Mouse (Mus musculus) midbrain, postnatal 0 days (tissue): Measurements from ENCODE around the gene Rpn2. TPM values are rescaled to one million over a fixed set of nuclear protein-coding genes. Genes with fewer than 3 reads are reported as not detected.

Experiments used
- ATAC-seq: fragments of 200-750 bp; cut with Nextera tagmentation; 2 replicates; pipeline ENCODE4 v1.8.0; 2017; ENCODE audit warnings: moderate number of reproducible peaks, mild to moderate bottlenecking, moderate TSS enrichment, moderate library complexity; ENCODE audit not compliant: low FRiP score
- DNase-seq: peaks from one replicate; pipeline ENCODE4 v3.0.0-alpha.2; 2015; ENCODE audit warnings: low spot score
- H3K27ac ChIP-seq: fragments of 300-500 bp; sonication (generic); 2 replicates; pipeline ENCODE4 v1.5.1; 2014; ENCODE audit warnings: low read depth, mild to moderate bottlenecking, low read length, mixed read lengths
- H3K27me3 ChIP-seq: fragments of 300-500 bp; sonication (generic); 2 replicates; pipeline ENCODE4 v1.6.1; 2014; ENCODE audit warnings: low read length, control low read depth, mixed read lengths; ENCODE audit not compliant: insufficient read depth
- H3K36me3 ChIP-seq: fragments of 300-500 bp; sonication (generic); 2 replicates; pipeline ENCODE4 v1.6.1; 2014; ENCODE audit warnings: low read length, control low read depth, mixed read lengths; ENCODE audit not compliant: insufficient read depth
- H3K4me1 ChIP-seq: fragments of 300-500 bp; sonication (generic); 2 replicates; pipeline ENCODE4 v1.6.1; 2014; ENCODE audit warnings: mild to moderate bottlenecking, control low read depth, antibody characterized with exemption, low read length, mixed read lengths; ENCODE audit not compliant: insufficient read depth
- H3K4me2 ChIP-seq: fragments of 300-500 bp; sonication (generic); 2 replicates; pipeline ENCODE4 v1.6.1; 2014; ENCODE audit warnings: low read depth, mild to moderate bottlenecking, low read length, mixed read lengths; ENCODE audit not compliant: poor library complexity, severe bottlenecking
- H3K4me3 ChIP-seq: fragments of 300-500 bp; sonication (generic); 2 replicates; pipeline ENCODE4 v1.5.1; 2014; ENCODE audit warnings: low read depth, mild to moderate bottlenecking, low read length, moderate library complexity
- H3K9ac ChIP-seq: fragments of 300-500 bp; sonication (generic); replicated peaks from 2 replicates; pipeline ENCODE4 v1.6.1; 2014; ENCODE audit warnings: mild to moderate bottlenecking, low read length, moderate library complexity, mixed read lengths; ENCODE audit not compliant: poor library complexity, severe bottlenecking
- H3K9me3 ChIP-seq: fragments of 300-500 bp; sonication (generic); 2 replicates; pipeline ENCODE4 v1.6.1; 2016; ENCODE audit warnings: low read length, control low read depth
- CTCF ChIP-seq: IDR thresholded peaks from 2 replicates; pipeline ENCODE4 v1.5.1; 2016; ENCODE audit warnings: antibody characterized with exemption, mild to moderate bottlenecking
- WGBS: fragments of 180-500 bp; shearing (Covaris S2); extraction: QIAGEN DNeasy Blood & Tissue Kit; methylation state at CpG from one replicate; pipeline ENCODE4 v1.1.7; 2014; 5-methylcytosine and 5-hydroxymethylcytosine counted together
- polyA plus RNA-seq: library from polyadenylated mRNA; unstranded; fragments of >200 nt; fragmentation: Nextera tagmentation; extraction: Ambion mirVana; gene quantifications from 2 replicates; pipeline ENCODE4 v1.2.1, GENCODE M21; 2015
- total RNA-seq: library from RNA; depleted of rRNA; stranded (reverse); fragments of >200 nt; gene quantifications from 2 replicates; pipeline ENCODE4 v1.2.3, GENCODE M21; 2014

Rpn2 gene
- total and polyA plus RNA-seq, 2 experiments from 2014 or later = 193 to 233 TPM

DNA sequence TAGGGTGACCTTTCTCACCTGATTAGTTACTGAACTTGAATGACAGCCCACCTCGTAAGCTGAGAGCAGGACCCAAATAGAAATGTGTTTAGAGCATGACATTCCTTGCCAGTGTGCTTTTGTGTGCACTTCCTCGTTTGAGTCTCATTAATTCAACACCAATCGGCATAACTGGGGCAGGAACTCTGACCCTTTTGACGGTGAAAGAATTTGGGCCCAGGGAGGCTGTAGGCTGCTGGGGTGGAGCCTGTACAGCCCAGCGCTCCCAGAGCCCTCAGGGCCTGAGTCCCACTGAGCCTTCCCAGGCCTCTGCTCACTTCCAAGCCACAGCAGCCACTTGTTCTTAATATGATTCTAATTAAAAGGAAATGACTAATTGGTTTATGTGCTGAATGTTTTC, 42.1 kb downstream of the Rpn2 start:
- no peak for TF ChIP-seq CTCF
- H3K36me3 ChIP-seq = peaks cover 57% of the 10 kb centered on the region
- H3K4me1 ChIP-seq = no peaks in the 10 kb centered on the region
- H3K9ac ChIP-seq = no peak overlapping the region
- DNase-seq (no peak), ATAC-seq (no peak)
- 35% methylated on average over 5 of the region's 5 CpGs for WGBS
- no peak overlapping the region for H3K4me2 ChIP-seq
- no peak overlapping the region for H3K27ac ChIP-seq
- no peak overlapping the region for H3K4me3 ChIP-seq
- no peaks in the 10 kb centered on the region for H3K27me3 ChIP-seq
- no peaks in the 10 kb centered on the region for H3K9me3 ChIP-seq

DNA sequence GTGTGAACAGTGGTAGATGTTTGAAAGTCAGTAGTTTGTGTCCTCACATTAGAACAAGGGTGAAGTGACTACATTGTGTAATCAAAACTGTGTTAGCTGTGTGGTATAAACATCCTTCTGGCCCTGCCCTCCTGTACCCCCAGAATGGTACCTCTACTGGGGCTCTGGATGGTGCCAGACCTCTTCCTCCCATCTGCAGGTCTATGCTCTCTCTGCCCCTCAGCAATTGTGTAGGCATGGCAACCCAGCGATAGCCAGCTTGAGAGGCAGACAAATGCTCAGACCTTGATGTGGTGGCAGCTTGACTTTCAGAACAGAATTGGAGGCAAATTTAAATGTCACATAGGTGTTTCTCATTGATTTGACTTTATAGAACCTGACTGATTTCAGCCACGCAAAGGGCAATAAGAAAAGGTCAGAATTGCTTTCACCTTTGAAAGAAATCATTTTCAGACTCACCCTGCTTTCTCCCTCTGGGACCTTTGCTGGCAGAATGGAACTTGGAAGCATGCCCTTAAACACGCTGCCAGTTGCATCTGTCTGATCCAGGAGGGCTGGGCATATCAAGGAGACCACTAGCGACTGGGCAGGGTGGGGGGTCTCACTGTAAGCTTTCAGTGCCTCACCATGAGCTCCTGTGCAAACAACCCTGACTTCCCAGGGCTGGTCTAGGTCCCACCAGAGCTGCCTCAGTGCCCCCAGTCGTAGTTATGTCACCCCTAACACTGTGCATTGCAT, 43.4 kb downstream of the Rpn2 start:
- peaks cover 53% of the 10 kb centered on the region for H3K36me3 ChIP-seq
- 0 out of 2 replicates have a peak overlapping the region, but pooled peaks have one; percentile 0 for H3K9ac ChIP-seq
- H3K4me2 ChIP-seq = no peak overlapping the region
- H3K4me3 ChIP-seq = no peak overlapping the region
- H3K27ac ChIP-seq = peak overlapping the region; percentile 9; the same call in 1 of the 2 replicates
- peak; percentile 42 for DNase-seq
- no peaks in the 10 kb centered on the region for H3K4me1 ChIP-seq
- H3K9me3 ChIP-seq = no peaks in the 10 kb centered on the region
- no peak for ATAC-seq
- no peaks in the 10 kb centered on the region for H3K27me3 ChIP-seq
- WGBS = 66% methylated on average over 5 of the region's 5 CpGs
- TF ChIP-seq CTCF = no peak

- no peaks in the 10 kb centered on the region for H3K27me3 ChIP-seq
- 0 out of 2 replicates have a peak, but pooled peaks cover 2% of the 10 kb centered on the region for H3K4me1 ChIP-seq
- no peaks in the 10 kb centered on the region for H3K9me3 ChIP-seq
- WGBS = 87% methylated on average over 2 of the region's 2 CpGs
- H3K4me3 ChIP-seq = no peak overlapping the region
- DNase-seq (no peak), ATAC-seq (no peak)
- peaks cover 41% of the 10 kb centered on the region for H3K36me3 ChIP-seq
- no peak overlapping the region for H3K4me2 ChIP-seq
- H3K9ac ChIP-seq = no peak overlapping the region
- H3K27ac ChIP-seq = no peak overlapping the region
- no peak for TF ChIP-seq CTCF
Observed at GRCm38 (mm10) chr2:157325238-157325637, 46.4 kb downstream of the Rpn2 start.

- DNase-seq (no peak), ATAC-seq (peak; percentile 32; the same call in 1 of the 2 replicates)
- Histone ChIP-seq H3K4me2 (no peak overlapping the region; the same call in 1 of the 2 replicates), H3K9ac (no peak overlapping the region), H3K27me3 (no peaks in the 10 kb centered on the region), H3K4me3 (no peak overlapping the region), H3K36me3 (peaks cover 27% of the 10 kb centered on the region), H3K9me3 (no peaks in the 10 kb centered on the region), H3K27ac (no peak overlapping the region), H3K4me1 (0 out of 2 replicates have a peak, but pooled peaks cover 2% of the 10 kb centered on the region)
- no peak for TF ChIP-seq CTCF
- 23% methylated on average over 5 of the region's 5 CpGs for WGBS
Observed at GRCm38 (mm10) chr2:157328106-157328505, 49.3 kb downstream of the Rpn2 start.

DNA sequence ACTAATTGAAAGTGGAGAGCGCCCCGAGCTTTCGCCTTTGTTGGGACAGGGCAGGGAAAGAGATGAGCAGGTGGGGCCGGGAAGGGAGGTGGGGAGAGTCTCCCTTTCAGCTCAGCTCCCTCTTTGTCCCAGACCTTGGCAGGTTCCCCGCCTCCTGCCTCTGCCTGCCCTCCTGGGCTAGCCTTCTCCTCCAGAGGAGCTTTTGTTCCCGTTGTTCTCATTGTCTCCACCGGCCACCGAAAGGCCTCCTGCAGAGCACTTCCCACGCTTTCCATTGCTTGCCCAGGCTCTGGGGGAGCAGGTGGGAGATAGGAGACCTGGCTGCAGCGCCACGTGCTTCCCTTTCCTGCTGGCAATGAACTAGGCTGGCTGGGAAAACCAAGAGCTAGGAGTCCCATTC, 49.8 kb downstream of the Rpn2 start:
- Histone ChIP-seq H3K36me3 (peaks cover 22% of the 10 kb centered on the region), H3K4me1 (0 out of 2 replicates have a peak, but pooled peaks cover 2% of the 10 kb centered on the region), H3K9ac (no peak overlapping the region), H3K27ac (no peak overlapping the region), H3K9me3 (no peaks in the 10 kb centered on the region), H3K4me3 (no peak overlapping the region), H3K4me2 (peak overlapping the region; percentile 15; the same call in 1 of the 2 replicates), H3K27me3 (no peaks in the 10 kb centered on the region)
- ATAC-seq (no peak), DNase-seq (peak; percentile 37)
- WGBS = 16% methylated on average over 11 of the region's 11 CpGs
- no peak for TF ChIP-seq CTCF

- Histone ChIP-seq H3K36me3 (peaks cover 2% of the 10 kb centered on the region; the same call in 1 of the 2 replicates), H3K27me3 (no peaks in the 10 kb centered on the region), H3K9ac (no peak overlapping the region; the same call in 1 of the 2 replicates), H3K4me3 (no peak overlapping the region), H3K27ac (no peak overlapping the region), H3K4me1 (0 out of 2 replicates have a peak, but pooled peaks cover 2% of the 10 kb centered on the region), H3K9me3 (no peaks in the 10 kb centered on the region), H3K4me2 (no peak overlapping the region)
- ATAC-seq (no peak), DNase-seq (peak; percentile 36)
- no peak for TF ChIP-seq CTCF
- 43% methylated on average over 5 of the region's 5 CpGs for WGBS
Observed at GRCm38 (mm10) chr2:157332059-157332458, 53.2 kb downstream of the Rpn2 start.
